Mouse (Mus musculus): ENCODE measurements at regions not wholly inside any gene's neighbourhood (a gene's known extent, or its start where the extent isn't known, plus 50 kb on each side); places are given as distances from the start of the nearest gene placed in this dataset.

DNA sequence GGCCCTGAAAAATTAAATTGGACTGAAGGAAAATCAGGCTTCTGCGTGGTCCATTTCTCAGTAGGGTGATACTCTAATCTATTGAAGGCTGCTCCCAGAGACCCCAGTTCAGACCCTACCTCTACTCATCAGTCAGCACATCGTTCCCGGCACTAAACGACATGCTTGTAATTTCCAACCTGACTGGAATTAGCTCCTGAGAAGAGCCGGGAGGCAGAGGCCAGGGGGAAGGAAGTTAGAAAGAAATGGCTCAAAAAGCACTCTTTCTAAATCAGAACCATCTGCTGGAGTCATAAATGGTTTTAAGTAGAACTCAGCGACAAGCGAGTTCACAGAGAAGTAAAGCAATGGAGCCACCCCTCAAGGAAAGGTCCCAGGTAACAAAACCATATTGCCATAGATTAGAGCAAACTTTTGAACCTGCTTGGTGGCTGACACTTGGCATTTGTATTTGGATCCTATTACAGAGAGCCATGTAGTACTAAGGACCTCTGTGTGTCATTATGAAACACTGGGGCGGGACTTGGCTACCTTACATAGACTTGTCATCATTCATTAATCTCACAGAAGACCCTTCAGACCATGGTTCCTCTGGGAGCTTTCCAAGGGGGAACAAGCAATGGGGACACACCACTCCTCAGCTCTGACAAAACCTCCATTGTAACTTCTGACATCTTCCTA, 189.3 kb upstream of the BC052040 start:
- Histone ChIP-seq H3K4me1 (ENCODE audit: control insufficient read depth, insufficient read depth, low read length) (no peaks in the 10 kb centered on the region), H3K27ac (ENCODE audit: insufficient read depth, low read depth, low read length) (no peak overlapping the region), H3K4me3 (ENCODE audit: insufficient read depth, low read length) (no peak overlapping the region)
- no peak for TF ChIP-seq POLR2A (IDR thresholded peaks at IDR 0.05; ENCODE audit: borderline replicate concordance, low read depth, low read length)
- TF ChIP-seq CTCF (IDR thresholded peaks at IDR 0.05; ENCODE audit: low read depth, low read length): no peak

DNA sequence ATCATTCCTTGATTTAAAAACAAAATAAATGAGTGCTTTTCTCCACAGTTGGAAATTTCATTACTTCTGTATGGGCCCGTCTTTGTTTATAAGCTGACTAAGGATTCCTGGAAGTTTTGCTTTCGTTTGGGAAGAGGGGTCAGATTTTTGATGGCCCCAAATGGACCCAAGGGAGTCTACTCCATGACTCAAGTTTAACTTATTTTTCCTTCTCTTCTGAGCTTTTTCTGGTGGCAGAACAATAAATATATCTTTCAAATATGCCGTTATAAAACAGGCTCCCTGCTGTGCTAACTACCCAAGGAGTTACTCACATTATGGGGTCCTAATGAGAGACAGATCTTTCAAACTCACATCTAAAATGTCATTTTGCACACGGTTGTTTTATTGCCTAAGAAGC, 187.4 kb upstream of the BC052040 start:
- Histone ChIP-seq H3K4me1 (ENCODE audit: control insufficient read depth, insufficient read depth, low read length) (no peaks in the 10 kb centered on the region), H3K4me3 (ENCODE audit: insufficient read depth, low read length) (no peak overlapping the region), H3K27ac (ENCODE audit: insufficient read depth, low read depth, low read length) (no peak overlapping the region)
- no peak for TF ChIP-seq CTCF (IDR thresholded peaks at IDR 0.05; ENCODE audit: low read depth, low read length)
- no peak for TF ChIP-seq POLR2A (IDR thresholded peaks at IDR 0.05; ENCODE audit: borderline replicate concordance, low read depth, low read length)

DNA sequence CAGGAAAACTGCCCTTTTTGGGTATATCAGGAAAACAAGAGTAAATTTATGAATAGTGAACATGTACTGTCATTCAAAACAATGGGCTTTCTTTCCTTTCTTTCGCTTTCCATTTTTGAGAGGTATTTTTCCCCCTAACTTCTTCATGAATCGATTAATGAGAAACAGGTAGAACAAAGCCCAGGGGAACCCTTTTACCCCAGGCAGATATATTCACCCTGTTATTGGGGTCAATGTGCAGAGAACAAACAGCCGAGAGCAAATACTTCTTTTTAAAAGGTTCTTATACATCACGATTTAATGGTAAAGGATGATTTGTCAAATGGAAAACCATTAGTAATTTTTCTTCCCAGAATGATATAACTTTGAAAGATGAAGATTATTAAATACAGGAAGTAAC, 183.0 kb upstream of the BC052040 start:
- Histone ChIP-seq H3K27ac (ENCODE audit: insufficient read depth, low read depth, low read length) (no peak overlapping the region), H3K4me3 (ENCODE audit: insufficient read depth, low read length) (no peak overlapping the region), H3K4me1 (ENCODE audit: control insufficient read depth, insufficient read depth, low read length) (peaks cover 3% of the 10 kb centered on the region; the same call in 1 of the 2 replicates)
- no peak for TF ChIP-seq CTCF (IDR thresholded peaks at IDR 0.05; ENCODE audit: low read depth, low read length)
- no peak for TF ChIP-seq POLR2A (IDR thresholded peaks at IDR 0.05; ENCODE audit: borderline replicate concordance, low read depth, low read length)

DNA sequence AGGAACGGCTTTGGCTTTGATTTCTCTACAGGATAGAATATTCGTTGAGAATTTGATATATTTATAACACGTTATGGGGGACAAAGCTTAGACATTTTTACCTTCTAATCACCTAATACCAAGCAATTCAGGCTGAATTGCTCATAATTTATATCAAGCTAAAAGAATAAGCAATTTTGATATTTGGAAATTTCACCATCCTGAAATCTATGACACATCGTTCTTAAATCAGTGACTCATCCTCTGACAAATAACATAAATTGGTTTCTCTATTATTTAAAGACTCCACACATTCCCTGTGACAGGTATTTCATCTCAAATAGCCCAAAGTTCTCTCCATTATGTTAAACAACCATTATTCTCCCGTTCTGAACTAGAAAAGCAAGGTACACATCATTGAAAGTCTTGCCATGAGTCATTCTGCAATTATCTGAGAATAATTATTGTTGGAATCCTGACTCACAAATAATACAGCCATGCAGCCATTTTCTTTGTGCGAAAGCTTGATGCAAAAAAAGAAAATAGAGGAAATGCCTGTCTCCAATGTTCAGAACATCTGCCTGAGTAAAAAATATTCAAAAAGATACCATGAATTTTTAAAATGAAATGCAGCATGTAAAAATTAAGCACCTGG, 182.3 kb upstream of the BC052040 start:
- H3K4me3 ChIP-seq (ENCODE audit: insufficient read depth, low read length): no peak overlapping the region
- no peak overlapping the region for H3K27ac ChIP-seq (ENCODE audit: insufficient read depth, low read depth, low read length)
- peaks cover 3% of the 10 kb centered on the region; the same call in 1 of the 2 replicates for H3K4me1 ChIP-seq (ENCODE audit: control insufficient read depth, insufficient read depth, low read length)
- TF ChIP-seq POLR2A (IDR thresholded peaks at IDR 0.05; ENCODE audit: borderline replicate concordance, low read depth, low read length): no peak
- no peak for TF ChIP-seq CTCF (IDR thresholded peaks at IDR 0.05; ENCODE audit: low read depth, low read length)

DNA sequence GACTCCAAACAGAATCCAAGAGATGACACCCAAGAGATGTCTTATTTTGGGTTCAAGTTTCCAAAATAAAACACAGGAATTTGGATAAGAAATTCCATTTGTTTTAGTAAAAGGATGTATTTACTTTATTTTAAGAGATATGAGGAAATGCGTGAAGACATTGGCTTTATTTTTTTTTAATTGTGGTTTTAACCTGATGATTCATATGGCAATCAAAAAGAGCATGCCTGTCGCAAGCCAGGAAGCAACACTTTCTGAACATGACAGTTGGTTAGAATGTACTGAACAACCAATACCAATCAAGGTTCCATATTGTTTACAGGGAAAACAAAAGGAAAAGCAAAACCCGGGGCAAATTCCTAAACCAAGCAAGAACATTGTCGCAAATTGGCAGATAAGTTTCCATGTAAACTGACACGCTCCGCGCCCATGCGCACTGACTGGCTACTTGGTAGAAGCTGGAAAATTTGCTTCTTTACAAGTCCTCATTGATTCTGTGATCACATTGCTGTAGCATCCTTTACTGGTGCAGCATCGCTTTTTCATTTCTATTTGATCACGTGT, 181.4 kb upstream of the BC052040 start:
- Histone ChIP-seq H3K27ac (ENCODE audit: insufficient read depth, low read depth, low read length) (no peak overlapping the region), H3K4me1 (ENCODE audit: control insufficient read depth, insufficient read depth, low read length) (peaks cover 3% of the 10 kb centered on the region; the same call in 1 of the 2 replicates), H3K4me3 (ENCODE audit: insufficient read depth, low read length) (no peak overlapping the region)
- TF ChIP-seq CTCF (IDR thresholded peaks at IDR 0.05; ENCODE audit: low read depth, low read length) (no peak), POLR2A (IDR thresholded peaks at IDR 0.05; ENCODE audit: borderline replicate concordance, low read depth, low read length) (no peak)

DNA sequence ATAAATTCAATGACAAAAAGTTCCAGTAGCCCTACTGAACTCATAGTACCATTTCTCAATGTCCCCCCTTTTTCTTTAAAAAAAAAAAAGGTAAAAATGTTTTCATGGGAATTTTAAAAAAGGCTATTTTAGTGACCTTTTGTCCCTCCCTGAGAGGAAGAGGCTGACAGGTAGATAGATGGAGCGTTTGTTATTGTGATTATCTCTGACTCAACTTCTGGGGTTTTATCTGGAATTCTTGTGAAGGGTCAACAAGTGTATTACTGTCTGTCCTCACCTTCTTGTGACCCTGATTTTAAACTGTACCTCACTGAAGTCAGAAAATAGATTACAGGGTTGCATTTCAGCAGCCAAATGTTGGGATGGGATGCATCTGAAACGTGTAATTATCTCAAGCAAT, 179.3 kb upstream of the BC052040 start:
- H3K4me3 ChIP-seq (ENCODE audit: insufficient read depth, low read length): no peak overlapping the region
- no peak overlapping the region for H3K27ac ChIP-seq (ENCODE audit: insufficient read depth, low read depth, low read length)
- TF ChIP-seq POLR2A (IDR thresholded peaks at IDR 0.05; ENCODE audit: borderline replicate concordance, low read depth, low read length) (no peak), CTCF (IDR thresholded peaks at IDR 0.05; ENCODE audit: low read depth, low read length) (no peak)
- H3K4me1 ChIP-seq (ENCODE audit: control insufficient read depth, insufficient read depth, low read length): peaks cover 3% of the 10 kb centered on the region; the same call in 1 of the 2 replicates

DNA sequence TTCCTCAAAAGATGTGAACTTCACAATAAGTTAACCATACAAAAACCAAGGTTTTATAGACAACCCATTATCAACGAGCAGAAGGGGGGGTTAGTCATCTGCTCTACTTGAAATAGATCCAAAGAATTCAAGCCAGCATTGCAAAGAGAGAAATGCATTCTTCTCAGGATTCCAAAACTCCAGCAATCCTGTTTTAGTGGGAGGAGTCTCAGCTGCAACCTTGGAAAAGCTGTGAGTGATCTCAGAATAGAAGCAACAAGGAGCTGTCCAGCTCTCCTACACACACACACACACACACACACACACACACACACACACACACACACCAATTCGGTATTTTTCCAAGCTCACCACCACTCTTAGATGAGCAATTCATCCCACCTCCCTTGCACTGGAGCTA, 149.0 kb upstream of the BC052040 start:
- no peaks in the 10 kb centered on the region for H3K4me1 ChIP-seq (ENCODE audit: control insufficient read depth, insufficient read depth, low read length)
- H3K4me3 ChIP-seq (ENCODE audit: insufficient read depth, low read length): no peak overlapping the region
- TF ChIP-seq CTCF (IDR thresholded peaks at IDR 0.05; ENCODE audit: low read depth, low read length) (no peak), POLR2A (IDR thresholded peaks at IDR 0.05; ENCODE audit: borderline replicate concordance, low read depth, low read length) (no peak)
- no peak overlapping the region for H3K27ac ChIP-seq (ENCODE audit: insufficient read depth, low read depth, low read length)

DNA sequence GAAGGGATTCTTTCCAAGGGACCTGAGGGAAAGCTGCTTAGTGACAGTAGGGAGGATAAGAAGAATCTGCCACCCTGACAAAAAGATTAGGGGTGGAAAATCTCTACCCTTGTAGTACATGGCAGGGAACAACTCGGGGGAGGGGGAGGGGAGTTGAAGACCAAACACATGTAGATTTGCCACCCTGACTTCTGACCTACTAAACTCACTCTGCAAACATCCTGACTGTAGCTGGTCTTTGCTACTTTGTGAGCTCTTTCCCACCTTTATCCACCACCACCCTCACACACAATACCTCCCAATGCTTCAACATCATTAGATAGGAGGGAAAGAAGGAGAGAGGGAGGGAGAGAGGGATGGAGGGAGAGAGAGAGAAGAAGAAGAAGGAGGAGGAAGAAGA, 140.4 kb upstream of the BC052040 start:
- Histone ChIP-seq H3K4me1 (ENCODE audit: control insufficient read depth, insufficient read depth, low read length) (no peaks in the 10 kb centered on the region), H3K27ac (ENCODE audit: insufficient read depth, low read depth, low read length) (no peak overlapping the region), H3K4me3 (ENCODE audit: insufficient read depth, low read length) (no peak overlapping the region)
- TF ChIP-seq POLR2A (IDR thresholded peaks at IDR 0.05; ENCODE audit: borderline replicate concordance, low read depth, low read length) (no peak), CTCF (IDR thresholded peaks at IDR 0.05; ENCODE audit: low read depth, low read length) (no peak)

DNA sequence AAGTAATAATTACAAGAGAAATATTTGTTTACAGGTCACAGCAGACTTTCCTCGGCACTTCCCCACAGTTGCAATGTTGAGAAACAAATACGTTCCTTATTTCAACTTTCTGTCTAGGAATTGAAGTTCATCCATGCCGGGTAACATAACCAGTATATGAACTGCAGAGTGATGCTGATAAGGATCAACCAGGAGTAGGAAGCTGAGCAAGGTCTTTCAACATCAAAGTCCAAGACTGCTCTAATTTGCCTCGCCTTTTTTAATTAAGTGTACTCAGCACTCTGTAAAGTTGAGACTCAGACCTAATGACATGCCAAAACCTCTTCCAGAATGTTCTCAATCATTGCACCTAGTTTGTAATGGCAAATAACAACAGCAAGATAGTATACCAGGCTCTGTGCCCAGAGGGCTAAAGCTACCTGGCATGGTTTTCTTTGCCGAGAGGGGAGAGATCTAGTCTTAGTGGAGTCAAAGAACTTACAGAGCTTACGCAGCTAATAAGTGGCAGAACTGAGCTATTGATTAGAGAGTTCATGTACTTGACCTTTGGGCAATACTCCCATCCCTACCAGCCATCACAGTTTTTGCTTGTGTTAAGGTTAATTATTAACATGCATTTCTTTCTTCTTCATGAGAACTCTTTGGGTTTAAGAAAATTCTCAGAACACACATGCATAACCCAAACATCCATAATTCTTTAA, 131.6 kb upstream of the BC052040 start:
- Histone ChIP-seq H3K27ac (ENCODE audit: insufficient read depth, low read depth, low read length) (no peak overlapping the region), H3K4me1 (ENCODE audit: control insufficient read depth, insufficient read depth, low read length) (no peaks in the 10 kb centered on the region), H3K4me3 (ENCODE audit: insufficient read depth, low read length) (no peak overlapping the region)
- TF ChIP-seq POLR2A (IDR thresholded peaks at IDR 0.05; ENCODE audit: borderline replicate concordance, low read depth, low read length) (no peak), CTCF (IDR thresholded peaks at IDR 0.05; ENCODE audit: low read depth, low read length) (no peak)

DNA sequence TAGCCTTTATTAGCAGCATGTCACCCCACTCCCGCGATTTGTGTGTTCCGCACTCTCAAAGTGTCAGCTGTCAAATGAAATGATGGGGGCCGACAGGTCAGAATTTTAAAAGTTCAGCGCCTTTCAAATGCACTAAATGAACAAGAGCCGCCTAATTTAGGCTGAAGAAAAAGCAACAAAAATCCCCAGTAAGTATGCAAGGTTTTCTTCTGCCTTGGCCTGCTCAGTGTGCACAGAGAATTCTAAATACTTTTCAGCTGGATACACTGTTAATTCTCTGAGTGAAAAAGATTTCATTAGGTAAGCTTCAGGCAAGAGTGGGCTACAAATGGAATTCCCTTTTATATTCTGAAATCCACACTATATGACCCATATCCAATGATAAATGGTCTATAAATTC, 125.9 kb upstream of the BC052040 start:
- Histone ChIP-seq H3K4me3 (ENCODE audit: insufficient read depth, low read length) (no peak overlapping the region), H3K4me1 (ENCODE audit: control insufficient read depth, insufficient read depth, low read length) (no peaks in the 10 kb centered on the region), H3K27ac (ENCODE audit: insufficient read depth, low read depth, low read length) (no peak overlapping the region)
- TF ChIP-seq POLR2A (IDR thresholded peaks at IDR 0.05; ENCODE audit: borderline replicate concordance, low read depth, low read length) (no peak), CTCF (IDR thresholded peaks at IDR 0.05; ENCODE audit: low read depth, low read length) (no peak)
